ENCODE assay signal across 8 mouse cellular contexts in genomic region chr9:119321392-119322229, GRCm38 (mm10). TPM values are rescaled to one million over a fixed set of nuclear protein-coding genes. Genes with fewer than 3 reads are reported as not detected.
DNase-seq lines count a peak whose midpoint lies in the region; ATAC-seq and TF ChIP-seq lines count a peak whose summit lies in the region.

No protein-coding gene starts in this region.

- peaks cover 56% of the 10 kb centered on the region for H3K79me2 ChIP-seq in C2C12 (ENCODE audit: control insufficient read depth, insufficient read depth)

- peak overlapping the region; percentile 83 for H3K9ac ChIP-seq in embryonic facial prominence, embryonic 12.5 days

- H3K9me3 ChIP-seq in embryonic facial prominence, embryonic 12.5 days, result no peaks in the 10 kb centered on the region
- H3K9me3 ChIP-seq in midbrain, embryonic 10.5 days (replicated peaks), result no peaks in the 10 kb centered on the region

- H3K27ac ChIP-seq in embryonic facial prominence, embryonic 12.5 days, result peak overlapping the region; percentile 65
- H3K27ac ChIP-seq in midbrain, embryonic 10.5 days (replicated peaks), result peak overlapping the region; percentile 98

- peaks cover 29% of the 10 kb centered on the region for H3K79me3 ChIP-seq in C2C12 (ENCODE audit: low read depth)

- intact Hi-C loops in left cerebral cortex, postnatal 36 days (cut with DNase I), result loop anchor here (2.0 kb wide), 1 partner anchor 19 kb away; the partner anchor contains the start of gene Myd88

- H3K4me2 ChIP-seq in embryonic facial prominence, embryonic 12.5 days (replicated peaks), result peak overlapping the region; percentile 84

- TF ChIP-seq CTCF in C2C12 (IDR thresholded peaks at IDR 0.05; ENCODE audit: control insufficient read depth, insufficient read depth, insufficient read length), result no peak

- DNase-seq in frontal cortex, adult 2 months (ENCODE audit: extremely low spot score in 1 of 2, low spot score in 1 of 2), result no peak
- peak; percentile 47 for DNase-seq in induced T-regulatory cell, adult 2 months (ENCODE audit: low read depth)
- DNase-seq in midbrain, embryonic 10.5 days (ENCODE audit: low spot score), result no peak
- DNase-seq in left cerebral cortex, postnatal 36 days (ENCODE audit: low spot score in 2 of 2), result no peak
- DNase-seq in thymus, postnatal 36 days, result no peak

- no peaks in the 10 kb centered on the region for H3K36me3 ChIP-seq in C2C12 (ENCODE audit: control insufficient read depth, insufficient read depth)
- H3K36me3 ChIP-seq in embryonic facial prominence, embryonic 12.5 days, result no peaks in the 10 kb centered on the region
- peaks cover 4% of the 10 kb centered on the region for H3K36me3 ChIP-seq in midbrain, embryonic 10.5 days

- peaks cover 8% of the 10 kb centered on the region; the same call in 1 of the 2 replicates for H3K4me1 ChIP-seq in embryonic facial prominence, embryonic 12.5 days
- peaks cover 28% of the 10 kb centered on the region for H3K4me1 ChIP-seq in midbrain, embryonic 10.5 days

- under 1% methylated on average over 59 of the region's 59 CpGs for WGBS in embryonic facial prominence, embryonic 12.5 days
- WGBS in midbrain, embryonic 10.5 days, result under 1% methylated on average over 59 of the region's 59 CpGs

- ATAC-seq in frontal cortex, adult (ENCODE audit: low TSS enrichment), result peak; percentile 19
- peak; percentile 58 for ATAC-seq in embryonic facial prominence, embryonic 12.5 days (ENCODE audit: insufficient number of reproducible peaks, insufficient read depth, low FRiP score, low TSS enrichment)

- H3K4me3 ChIP-seq in C2C12 (ENCODE audit: insufficient read depth, poor library complexity, severe bottlenecking), result peak overlapping the region; percentile 74
- peak overlapping the region; percentile 93 for H3K4me3 ChIP-seq in embryonic facial prominence, embryonic 12.5 days
- peak overlapping the region; percentile 96 for H3K4me3 ChIP-seq in midbrain, embryonic 10.5 days

- H3K27me3 ChIP-seq in C2C12 (ENCODE audit: control insufficient read depth, insufficient read depth, insufficient read length), result no peaks in the 10 kb centered on the region
- no peaks in the 10 kb centered on the region for H3K27me3 ChIP-seq in embryonic facial prominence, embryonic 12.5 days
- no peaks in the 10 kb centered on the region for H3K27me3 ChIP-seq in midbrain, embryonic 10.5 days (ENCODE audit: low read depth, poor library complexity, severe bottlenecking)

- peak overlapping the region; percentile 95 for H3ac ChIP-seq in C2C12 (ENCODE audit: control insufficient read depth, insufficient read length, low read depth)

TF ChIP-seq in C2C12, 6 proteins besides CTCF, POLR2A, EP300 and RAD21:
- TF ChIP-seq USF1 (IDR thresholded peaks at IDR 0.05; ENCODE audit: low read depth), result no peak
- TF ChIP-seq FOSL1 (IDR thresholded peaks at IDR 0.05; ENCODE audit: insufficient read depth, low read length, poor library complexity, severe bottlenecking), result no peak
- TF ChIP-seq CEBPB (IDR thresholded peaks at IDR 0.05; ENCODE audit: low read depth), result no peak
- TF ChIP-seq MYOG (IDR thresholded peaks at IDR 0.05; ENCODE audit: control insufficient read depth, extremely low read depth, insufficient read length), result no peak

RNA-seq across cellular contexts. Expression of gene Oxsr1, which starts 0.6 kb away (rescaled TPM):
- polyA plus RNA-seq in frontal cortex, adult 2 months (2012; rRNA removed), result 46.6 and 51.5 TPM in 2 replicates
- polyA plus RNA-seq in C2C12 (2012; fragmentation: generic; extraction: Trizol), result 13.0 TPM
- polyA plus RNA-seq in embryonic facial prominence, embryonic 12.5 days (2016; fragmentation: Nextera tagmentation; extraction: Ambion mirVana), result 17.9 and 18.0 TPM in 2 replicates
- 14.4 and 15.0 TPM in 2 replicates for polyA plus RNA-seq in midbrain, embryonic 10.5 days (2016; fragmentation: Nextera tagmentation; extraction: Ambion mirVana)
- 10 to 100 TPM; 28.9 to 33.6 TPM for total RNA-seq in left cerebral cortex, postnatal 36 days (2021)

RNA-seq across cellular contexts. Expression of gene Acaa1a, which starts 17.9 kb away (rescaled TPM):
- polyA plus RNA-seq in frontal cortex, adult 2 months (2012; rRNA removed), result 132 and 141 TPM in 2 replicates
- 50.9 TPM for polyA plus RNA-seq in C2C12 (2012; fragmentation: generic; extraction: Trizol)
- 93.7 and 97.8 TPM in 2 replicates for polyA plus RNA-seq in embryonic facial prominence, embryonic 12.5 days (2016; fragmentation: Nextera tagmentation; extraction: Ambion mirVana)
- 75.5 and 82.4 TPM in 2 replicates for polyA plus RNA-seq in midbrain, embryonic 10.5 days (2016; fragmentation: Nextera tagmentation; extraction: Ambion mirVana)
- total RNA-seq in left cerebral cortex, postnatal 36 days (2021), result 10 to 100 TPM; 73.1 to 79.8 TPM

RNA-seq across cellular contexts. Expression of gene Myd88, which starts 19.6 kb away (rescaled TPM):
- 5.2 and 5.5 TPM in 2 replicates for polyA plus RNA-seq in frontal cortex, adult 2 months (2012; rRNA removed)
- polyA plus RNA-seq in C2C12 (2012; fragmentation: generic; extraction: Trizol), result 19.5 TPM
- polyA plus RNA-seq in embryonic facial prominence, embryonic 12.5 days (2016; fragmentation: Nextera tagmentation; extraction: Ambion mirVana), result 11.6 and 11.8 TPM in 2 replicates
- polyA plus RNA-seq in midbrain, embryonic 10.5 days (2016; fragmentation: Nextera tagmentation; extraction: Ambion mirVana), result 7.5 and 8.2 TPM in 2 replicates
- total RNA-seq in left cerebral cortex, postnatal 36 days (2021), result 1 to 10 TPM; 6.2 to 6.5 TPM

RNA-seq across cellular contexts. Expression of gene Xylb, which starts 35.6 kb away (rescaled TPM):
- 6.8 and 7.3 TPM in 2 replicates for polyA plus RNA-seq in frontal cortex, adult 2 months (2012; rRNA removed)
- 3.1 TPM for polyA plus RNA-seq in C2C12 (2012; fragmentation: generic; extraction: Trizol)
- polyA plus RNA-seq in embryonic facial prominence, embryonic 12.5 days (2016; fragmentation: Nextera tagmentation; extraction: Ambion mirVana), result 6.6 and 6.7 TPM in 2 replicates
- 6.9 and 7.7 TPM in 2 replicates for polyA plus RNA-seq in midbrain, embryonic 10.5 days (2016; fragmentation: Nextera tagmentation; extraction: Ambion mirVana)
- 1 to 10 TPM; 3.9 to 4.0 TPM for total RNA-seq in left cerebral cortex, postnatal 36 days (2021)

RNA-seq across cellular contexts. Expression of gene Slc22a14, which starts 43.7 kb away (rescaled TPM):
- not detected in 2 replicates for polyA plus RNA-seq in frontal cortex, adult 2 months (2012; rRNA removed)
- polyA plus RNA-seq in C2C12 (2012; fragmentation: generic; extraction: Trizol), result not detected
- polyA plus RNA-seq in embryonic facial prominence, embryonic 12.5 days (2016; fragmentation: Nextera tagmentation; extraction: Ambion mirVana), result not detected in 2 replicates
- not detected in 2 replicates for polyA plus RNA-seq in midbrain, embryonic 10.5 days (2016; fragmentation: Nextera tagmentation; extraction: Ambion mirVana)
- total RNA-seq in left cerebral cortex, postnatal 36 days (2021), result not detected
